Mouse (Mus musculus) E14TG2a.4 (cell line): ENCODE measurements around the gene Rpl36al.
"Not testable (repeated sequence)": the region's sequence is repeated elsewhere in the genome, so short reads cannot be mapped to it uniquely, and the experiment has no call there.

ENCODE experiments used
- H3K27me3 ChIP-seq: 2 replicates; pipeline ENCODE4 v1.6.1; 2014; ENCODE audit warnings: low read length, control low read depth; ENCODE audit not compliant: insufficient read depth
- H3K36me3 ChIP-seq: 2 replicates; pipeline ENCODE4 v1.6.1; 2014; ENCODE audit warnings: low read length, control low read depth; ENCODE audit not compliant: insufficient read depth
- H3K4me1 ChIP-seq: replicated peaks from 2 replicates; pipeline ENCODE4 v1.6.1; 2014; ENCODE audit warnings: low read depth, low read length, control low read depth
- H3K4me3 ChIP-seq: replicated peaks from 2 replicates; pipeline ENCODE4 v1.5.1; 2014; ENCODE audit warnings: mild to moderate bottlenecking, low read length
- H3K9me3 ChIP-seq: 2 replicates; pipeline ENCODE4 v1.6.1; 2014; ENCODE audit warnings: low read length, control low read depth
- CTCF ChIP-seq: conservative IDR thresholded peaks from 2 replicates; pipeline ENCODE4 v1.5.1; 2014; ENCODE audit warnings: low read length
- NANOG ChIP-seq: IDR thresholded peaks from 2 replicates; pipeline ENCODE4 v1.6.1; 2014; ENCODE audit warnings: borderline replicate concordance, low read length, mixed read lengths
- POU5F1 ChIP-seq: IDR thresholded peaks from 2 replicates; pipeline ENCODE4 v1.6.1; 2014; ENCODE audit warnings: low read length, borderline replicate concordance

Gene Rpl36al

DNA sequence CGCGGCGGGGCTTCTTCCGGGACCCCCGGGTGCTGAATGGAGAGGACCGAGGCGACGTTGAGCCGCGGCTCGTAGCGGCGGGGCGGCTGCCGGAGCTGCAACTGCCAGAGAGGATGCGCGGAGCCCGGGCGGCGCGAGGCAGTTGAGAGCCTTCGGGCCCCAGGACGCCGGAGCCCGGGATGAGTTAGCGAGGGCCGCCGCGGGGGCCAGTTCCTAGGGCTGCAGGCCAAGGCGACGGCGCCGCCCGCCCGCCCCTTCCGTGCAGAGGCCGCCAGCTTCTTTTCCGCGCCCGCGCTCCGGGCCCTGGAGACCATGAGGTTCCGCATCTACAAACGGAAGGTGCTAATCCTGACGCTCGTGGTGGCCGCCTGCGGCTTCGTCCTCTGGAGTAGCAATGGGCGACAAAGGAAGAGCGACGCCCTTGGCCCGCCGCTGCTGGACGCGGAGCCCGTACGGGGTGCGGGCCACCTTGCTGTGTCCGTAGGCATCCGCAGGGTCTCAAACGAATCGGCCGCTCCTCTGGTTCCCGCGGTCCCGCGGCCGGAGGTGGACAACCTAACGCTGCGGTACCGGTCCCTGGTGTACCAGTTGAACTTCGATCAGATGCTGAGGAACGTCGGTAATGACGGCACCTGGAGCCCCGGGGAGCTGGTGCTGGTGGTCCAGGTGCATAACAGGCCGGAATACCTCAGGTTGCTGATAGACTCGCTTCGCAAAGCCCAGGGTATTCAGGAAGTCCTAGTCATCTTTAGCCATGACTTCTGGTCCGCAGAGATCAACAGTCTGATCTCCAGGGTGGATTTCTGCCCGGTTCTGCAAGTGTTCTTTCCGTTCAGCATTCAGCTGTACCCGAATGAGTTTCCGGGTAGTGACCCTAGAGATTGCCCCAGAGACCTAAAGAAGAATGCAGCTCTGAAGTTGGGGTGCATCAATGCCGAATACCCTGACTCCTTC lies 736 bp upstream of the Rpl36al start:
- Histone ChIP-seq H3K9me3 (no peaks in the 10 kb centered on the region), H3K4me3 (peak overlapping the region; percentile 98), H3K27me3 (no peaks in the 10 kb centered on the region; the same call in 1 of the 2 replicates), H3K4me1 (peaks cover 58% of the 10 kb centered on the region), H3K36me3 (peaks cover 54% of the 10 kb centered on the region)
- TF ChIP-seq NANOG, result no peak
- no peak for TF ChIP-seq CTCF
- no peak for TF ChIP-seq POU5F1

DNA sequence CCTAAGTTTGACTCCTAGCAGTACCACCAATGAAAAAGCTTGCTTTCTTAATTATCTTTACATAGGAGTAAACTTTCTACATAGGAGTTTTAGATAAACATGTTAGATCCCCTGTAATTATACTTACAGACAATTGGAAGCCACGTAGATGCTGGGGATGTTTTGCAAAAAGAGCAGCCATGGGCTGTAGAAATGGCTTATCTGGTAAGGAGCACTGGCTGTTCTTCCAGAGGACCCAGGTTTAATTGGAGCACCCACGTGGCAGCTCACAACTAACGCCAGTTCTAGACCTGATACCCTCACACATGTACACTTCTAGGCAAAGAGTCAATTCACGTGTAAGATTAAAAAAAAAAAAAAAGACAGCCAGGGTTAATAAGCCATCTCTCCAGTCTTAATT lies 2.1 kb downstream of the Rpl36al start:
- Histone ChIP-seq H3K4me1 (peaks cover 47% of the 10 kb centered on the region), H3K36me3 (peaks cover 38% of the 10 kb centered on the region), H3K27me3 (no peaks in the 10 kb centered on the region; the same call in 1 of the 2 replicates), H3K9me3 (0 out of 2 replicates have a peak, but pooled peaks cover 5% of the 10 kb centered on the region), H3K4me3 (no peak overlapping the region)
- no peak for TF ChIP-seq CTCF
- TF ChIP-seq POU5F1, result no peak
- TF ChIP-seq NANOG, result no peak

DNA sequence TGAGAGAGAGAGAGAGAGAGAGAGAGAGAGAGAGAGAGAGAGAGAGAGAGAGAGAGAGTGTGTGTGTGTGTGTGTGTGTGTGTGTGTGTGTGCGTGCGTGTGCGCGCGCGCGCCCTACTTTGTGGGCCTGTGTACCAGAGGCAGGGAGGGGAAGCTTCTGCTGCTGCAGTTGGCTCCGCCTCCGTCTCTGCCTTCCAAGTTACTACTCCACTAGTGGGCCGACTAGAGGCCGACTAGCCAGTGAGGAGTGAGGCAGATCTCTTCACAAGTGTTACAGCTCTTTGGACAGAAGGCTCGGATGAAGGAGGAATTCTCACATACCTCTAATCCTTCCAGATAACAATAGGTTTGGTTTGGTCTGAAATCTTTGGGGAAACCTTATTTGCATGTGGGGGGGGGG lies 4.5 kb downstream of the Rpl36al start:
- Histone ChIP-seq H3K36me3 (peaks cover 45% of the 10 kb centered on the region), H3K9me3 (0 out of 2 replicates have a peak, but pooled peaks cover 5% of the 10 kb centered on the region), H3K27me3 (no peaks in the 10 kb centered on the region), H3K4me3 (0 out of 2 replicates have a peak overlapping the region, but pooled peaks have one; percentile 27), H3K4me1 (peaks cover 28% of the 10 kb centered on the region)
- TF ChIP-seq CTCF (no peak), NANOG (no peak), POU5F1 (no peak)

DNA sequence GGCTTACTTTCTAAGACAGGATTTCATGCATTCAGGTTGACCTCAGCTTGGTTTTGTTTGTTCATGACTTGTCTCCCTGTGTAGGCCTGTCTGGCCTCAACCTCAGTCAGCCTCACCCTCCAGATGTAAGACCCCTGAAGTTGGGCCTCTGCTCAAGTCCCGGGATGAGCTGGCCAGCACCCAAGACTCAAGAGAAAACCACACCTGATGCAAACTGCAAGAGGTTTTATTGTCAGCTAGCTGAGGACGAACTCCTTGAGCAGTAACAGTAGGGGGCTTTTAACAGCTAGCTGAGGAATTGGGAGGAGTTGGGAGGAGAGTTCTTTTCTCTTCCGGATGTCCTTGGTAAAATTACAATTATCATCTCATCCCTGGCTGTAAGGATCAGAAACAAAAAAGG lies 6.4 kb downstream of the Rpl36al start:
- TF ChIP-seq NANOG, result no peak
- no peak for TF ChIP-seq POU5F1
- no peak for TF ChIP-seq CTCF
- Histone ChIP-seq H3K4me1 (peaks cover 27% of the 10 kb centered on the region), H3K27me3 (no peaks in the 10 kb centered on the region), H3K9me3 (0 out of 2 replicates have a peak, but pooled peaks cover 5% of the 10 kb centered on the region), H3K36me3 (peaks cover 58% of the 10 kb centered on the region), H3K4me3 (no peak overlapping the region)

DNA sequence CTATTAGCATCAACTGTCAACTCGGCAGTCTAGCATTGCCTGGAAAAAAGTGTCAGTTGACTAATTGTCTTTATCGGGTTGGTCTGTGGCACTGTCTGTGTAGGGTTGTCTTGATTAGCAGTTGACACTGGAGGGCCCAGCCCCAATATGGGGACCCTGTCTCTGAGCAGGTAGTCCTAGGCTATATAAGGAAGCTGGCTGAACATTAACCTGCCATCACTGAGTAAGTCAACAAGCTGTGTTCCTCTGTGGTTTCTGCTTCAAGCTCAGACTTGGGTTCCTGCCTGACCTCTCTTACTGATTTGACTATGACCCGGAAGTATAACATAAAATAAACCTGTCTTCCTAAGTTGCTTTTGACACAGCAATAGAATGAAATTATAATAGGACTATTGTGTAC lies 7.9 kb downstream of the Rpl36al start:
- Histone ChIP-seq H3K9me3 (0 out of 2 replicates have a peak, but pooled peaks cover 5% of the 10 kb centered on the region), H3K4me3 (no peak overlapping the region), H3K4me1 (peaks cover 23% of the 10 kb centered on the region), H3K36me3 (peaks cover 61% of the 10 kb centered on the region), H3K27me3 (no peaks in the 10 kb centered on the region)
- TF ChIP-seq CTCF (no peak), POU5F1 (no peak), NANOG (no peak)

DNA sequence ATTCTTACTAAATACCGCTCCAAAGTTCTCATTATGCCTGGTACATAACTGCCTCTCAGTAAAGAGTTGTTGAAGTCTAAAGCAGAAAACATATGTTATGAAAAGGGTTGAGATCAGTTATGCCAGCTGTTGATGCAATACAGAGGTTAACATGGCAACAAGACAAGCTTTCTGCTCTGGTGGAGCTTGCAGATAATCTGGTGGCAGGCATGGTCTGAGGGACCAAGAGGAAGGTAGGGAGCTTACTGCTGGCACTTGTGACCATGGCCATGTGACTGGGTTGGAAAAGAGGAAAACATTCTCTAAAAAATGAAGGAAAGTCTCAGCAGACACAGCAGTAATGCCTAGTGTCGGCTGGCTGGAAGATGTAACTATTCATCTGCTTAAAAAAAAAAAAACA lies 12.6 kb downstream of the Rpl36al start:
- Histone ChIP-seq H3K27me3 (no peaks in the 10 kb centered on the region), H3K9me3 (no peaks in the 10 kb centered on the region), H3K36me3 (peaks cover 49% of the 10 kb centered on the region), H3K4me3 (no peak overlapping the region), H3K4me1 (peaks cover 33% of the 10 kb centered on the region)
- TF ChIP-seq CTCF (no peak), NANOG (no peak), POU5F1 (no peak)

DNA sequence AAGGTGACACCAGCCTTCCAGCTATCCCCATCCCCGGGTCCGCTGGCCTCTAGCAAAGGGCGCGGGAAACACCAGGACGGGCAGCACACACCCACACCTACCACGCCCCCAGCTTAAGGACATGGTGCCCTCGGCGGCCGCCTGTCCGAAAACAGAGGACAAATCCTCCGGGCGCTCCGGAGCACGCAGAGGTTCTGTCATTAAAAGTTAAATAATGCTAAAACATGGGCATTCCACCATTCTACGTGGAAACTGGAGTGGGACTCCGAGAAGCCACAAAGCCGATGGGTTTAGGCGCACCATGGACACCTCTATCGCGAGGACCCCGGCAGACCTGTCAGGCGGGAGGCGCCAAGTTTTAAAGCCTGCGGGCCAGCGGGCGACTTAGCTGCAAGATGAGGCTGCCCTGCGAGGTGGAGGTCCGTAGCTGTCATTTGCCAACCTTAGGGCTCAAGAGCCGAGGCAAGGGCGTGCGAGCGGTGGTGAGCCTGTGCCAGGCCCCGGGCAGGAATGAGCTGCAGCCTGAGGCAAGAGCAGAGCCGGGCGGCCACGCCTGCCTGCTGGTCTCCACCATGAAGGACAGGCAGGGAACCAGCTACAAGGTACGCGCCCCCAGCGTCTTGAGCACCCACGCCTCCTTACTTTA lies 15.3 kb downstream of the Rpl36al start, which contains the start of gene Lrr1:
TSS of gene Lrr1 (plus strand) at position 354 of the 646 bp plus-strand sequence.
- Histone ChIP-seq H3K36me3 (peaks cover 23% of the 10 kb centered on the region), H3K9me3 (no peaks in the 10 kb centered on the region), H3K4me3 (peak within 1 kb of the TSS; percentile 98), H3K4me1 (peaks cover 48% of the 10 kb centered on the region), H3K27me3 (no peaks in the 10 kb centered on the region)
- TF ChIP-seq POU5F1 (no peak), NANOG (no peak), CTCF (no peak)

DNA sequence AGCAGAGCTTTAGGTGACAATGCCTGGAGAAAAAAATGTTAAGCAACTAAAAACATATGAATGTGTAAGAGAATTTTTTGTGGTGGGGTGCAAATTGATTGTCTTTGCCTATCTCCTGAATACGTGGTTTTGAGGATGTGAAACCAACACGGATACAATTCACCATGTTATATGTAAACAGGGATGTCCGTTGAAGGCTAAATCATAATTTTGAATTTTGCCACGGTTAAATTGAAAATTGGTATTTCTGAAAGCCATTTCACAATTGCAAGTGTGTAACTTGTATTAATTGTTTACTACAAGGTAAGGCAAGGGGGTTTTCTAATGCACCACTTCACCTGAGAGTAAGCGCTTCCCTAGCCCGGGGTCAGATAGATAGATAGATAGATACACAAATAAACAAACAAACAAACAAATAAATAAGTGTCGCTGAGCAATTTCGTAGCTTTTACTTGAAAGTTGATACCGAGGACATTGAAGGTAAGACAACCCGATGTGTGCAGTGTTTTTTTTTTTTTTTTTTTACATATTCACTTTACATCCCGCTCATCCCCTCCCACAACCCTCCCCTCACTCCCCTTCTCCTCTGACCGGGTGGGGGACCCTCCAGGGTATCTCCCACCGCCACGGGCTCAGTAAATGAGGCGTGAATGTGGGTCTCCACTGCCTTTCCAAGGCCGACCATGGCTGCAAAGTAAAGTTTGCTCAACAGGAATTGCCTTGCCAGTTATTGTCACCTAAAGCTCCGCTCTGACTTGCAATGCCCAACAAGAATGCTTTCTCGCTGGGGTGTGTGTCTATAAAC lies 16.0 kb downstream of the Rpl36al start:
- peaks cover 53% of the 10 kb centered on the region for H3K4me1 ChIP-seq
- no peaks in the 10 kb centered on the region for H3K9me3 ChIP-seq
- H3K36me3 ChIP-seq, result peaks cover 15% of the 10 kb centered on the region
- TF ChIP-seq CTCF, result no peak
- TF ChIP-seq POU5F1, result no peak
- no peak for TF ChIP-seq NANOG
- no peaks in the 10 kb centered on the region for H3K27me3 ChIP-seq
- peak overlapping the region; percentile 98 for H3K4me3 ChIP-seq

DNA sequence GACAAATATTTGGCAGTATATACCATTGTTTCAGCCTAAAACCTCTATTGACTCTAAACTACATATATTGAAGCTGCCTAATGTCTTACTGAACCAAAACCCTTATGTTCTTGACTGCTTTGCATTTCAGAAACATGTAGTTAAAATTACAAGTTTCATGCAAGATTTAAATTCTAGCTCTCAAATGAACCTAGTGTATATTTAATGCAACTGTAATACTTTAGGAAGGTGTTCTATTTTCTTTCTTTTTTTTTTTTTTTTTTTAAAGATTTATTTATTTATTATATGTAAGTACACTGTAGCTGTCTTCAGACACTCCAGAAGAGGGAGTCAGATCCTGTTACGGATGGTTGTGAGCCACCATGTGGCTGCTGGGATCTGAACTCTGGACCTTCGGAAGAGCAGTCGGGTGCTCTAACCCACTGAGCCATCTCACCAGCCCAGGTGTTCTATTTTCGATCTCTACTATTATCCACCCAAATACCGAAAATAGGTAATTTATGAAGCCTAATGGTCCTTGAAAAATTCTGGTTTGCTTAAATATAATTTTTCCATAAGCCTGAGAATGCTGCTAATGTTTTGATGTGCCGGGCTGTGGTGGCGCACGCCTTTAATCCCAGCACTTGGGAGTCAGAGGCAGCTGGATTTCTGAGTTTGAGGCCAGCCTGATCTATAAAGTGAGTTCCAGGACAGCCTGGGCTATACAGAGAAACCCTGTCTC lies 16.9 kb downstream of the Rpl36al start:
- Histone ChIP-seq H3K4me1 (peaks cover 50% of the 10 kb centered on the region), H3K36me3 (peaks cover 10% of the 10 kb centered on the region)
- not testable (repeated sequence) for H3K27me3 ChIP-seq, H3K9me3 ChIP-seq, H3K4me3 ChIP-seq
